Mouse (Mus musculus): ENCODE results near the gene Cep128.

DNA sequence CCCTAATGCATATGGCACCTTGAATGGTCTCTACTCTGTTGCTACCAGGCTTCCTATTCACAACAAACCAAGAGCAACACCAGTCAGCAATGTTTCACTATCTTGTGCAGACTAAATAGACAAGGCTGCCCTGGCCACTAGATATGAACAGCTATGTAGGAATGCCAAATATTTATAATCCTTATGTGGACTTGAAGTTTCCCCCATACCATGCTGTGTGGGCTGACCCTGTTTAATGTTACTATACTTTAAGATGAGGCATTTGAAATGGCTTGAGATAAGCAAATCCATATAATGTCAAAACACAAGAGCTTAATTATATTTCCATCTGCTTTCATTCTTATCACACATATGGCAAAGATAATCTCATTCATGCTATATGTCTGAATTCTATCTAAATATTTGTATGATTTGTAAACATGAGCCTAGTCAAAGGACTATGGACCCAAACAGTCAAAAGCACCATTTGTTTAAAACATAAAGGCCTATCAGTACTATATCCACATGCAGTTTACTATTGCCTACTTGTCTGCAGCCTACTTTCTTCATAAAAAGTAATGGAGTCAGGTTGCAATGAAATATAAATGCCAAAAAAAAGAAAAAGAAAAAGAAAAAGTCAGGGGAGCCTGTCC lies 319.7 kb downstream of the Cep128 start:
- TF ChIP-seq CTCF (IDR thresholded peaks at IDR 0.05; ENCODE audit: control insufficient read depth, insufficient read depth, insufficient read length) (no peak), USF1 (IDR thresholded peaks at IDR 0.05; ENCODE audit: low read depth) (no peak), MAX (IDR thresholded peaks at IDR 0.05) (no peak), FOSL1 (IDR thresholded peaks at IDR 0.05; ENCODE audit: insufficient read depth, low read length, poor library complexity, severe bottlenecking) (no peak)
